Mouse (Mus musculus) spleen, adult 2 months (tissue): ENCODE measurements around the gene Atp6v1g3.

ENCODE experiments used
- CTCF ChIP-seq: fragments of 200-500 bp; IDR thresholded peaks from 2 replicates; pipeline ENCODE4 v1.5.1; 2011; ENCODE audit warnings: mild to moderate bottlenecking, inconsistent platforms; ENCODE audit not compliant: insufficient read depth, insufficient read length, insufficient replicate concordance; ENCODE audit errors: extremely low read depth
- POLR2A ChIP-seq: fragments of 200-500 bp; IDR thresholded peaks from 2 replicates; pipeline ENCODE4 v1.6.1; 2011; ENCODE audit warnings: low read depth, low read length, inconsistent platforms

- TF ChIP-seq CTCF, result no peak
- no peak for TF ChIP-seq POLR2A
Measured at GRCm38 (mm10) chr1:138323076-138323630, 49.6 kb downstream of the Atp6v1g3 start.
